Mouse (Mus musculus) erythroblast, embryonic 14.5 days (primary cell): ENCODE measurements at regions not wholly inside any gene's neighbourhood (a gene's known extent, or its start where the extent isn't known, plus 50 kb on each side); places are given as distances from the start of the nearest gene placed in this dataset.

Experiments
- H3K27me3 ChIP-seq: 2 replicates; pipeline ENCODE4 v1.6.1; 2012; ENCODE audit warnings: inconsistent platforms; ENCODE audit not compliant: control insufficient read depth
- H3K36me3 ChIP-seq: 2 replicates; pipeline ENCODE4 v1.6.1; 2012; ENCODE audit warnings: mild to moderate bottlenecking, inconsistent platforms; ENCODE audit not compliant: control insufficient read depth
- H3K4me1 ChIP-seq: 2 replicates; pipeline ENCODE4 v1.6.1; 2012; ENCODE audit warnings: inconsistent platforms; ENCODE audit not compliant: control insufficient read depth
- H3K4me3 ChIP-seq: replicated peaks from 2 replicates; pipeline ENCODE3; 2012; ENCODE audit warnings: moderate library complexity, mild to moderate bottlenecking, inconsistent platforms
- H3K9me3 ChIP-seq: 2 replicates; pipeline ENCODE4 v1.6.1; 2012; ENCODE audit warnings: low read length, inconsistent platforms, mixed read lengths; ENCODE audit not compliant: control insufficient read depth
- GATA1 ChIP-seq: IDR thresholded peaks from 2 replicates; pipeline ENCODE4 v1.6.1; 2012; ENCODE audit warnings: low read length, inconsistent platforms, mixed read lengths
- TAL1 ChIP-seq: IDR thresholded peaks from 3 replicates; pipeline ENCODE4 v1.6.1; 2012; ENCODE audit warnings: low read length, inconsistent platforms, mixed read lengths

DNA sequence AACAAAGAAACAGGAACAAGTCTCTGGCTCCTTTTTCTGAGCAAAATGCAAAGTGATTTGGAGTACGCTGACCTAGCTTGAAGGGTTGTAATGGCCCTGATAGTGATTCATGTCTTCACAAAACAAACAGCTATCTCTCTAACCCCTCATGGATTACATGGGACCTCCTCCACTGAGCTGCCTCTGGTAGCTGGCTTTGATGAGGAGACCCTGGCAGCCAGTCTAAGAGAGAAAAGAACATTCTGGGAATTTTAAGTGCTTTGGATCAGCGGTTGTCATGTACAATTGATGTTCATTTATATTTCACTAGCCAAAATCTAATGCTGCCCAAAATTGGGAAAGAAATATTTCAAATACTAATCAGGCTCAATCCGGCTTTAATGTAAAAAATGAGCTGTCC lies 177.2 kb upstream of the Pard3b start:
- Histone ChIP-seq H3K9me3 (peaks cover 7% of the 10 kb centered on the region), H3K4me1 (no peaks in the 10 kb centered on the region), H3K36me3 (no peaks in the 10 kb centered on the region), H3K27me3 (no peaks in the 10 kb centered on the region), H3K4me3 (no peak overlapping the region)
- no peak for TF ChIP-seq TAL1
- TF ChIP-seq GATA1 = no peak

DNA sequence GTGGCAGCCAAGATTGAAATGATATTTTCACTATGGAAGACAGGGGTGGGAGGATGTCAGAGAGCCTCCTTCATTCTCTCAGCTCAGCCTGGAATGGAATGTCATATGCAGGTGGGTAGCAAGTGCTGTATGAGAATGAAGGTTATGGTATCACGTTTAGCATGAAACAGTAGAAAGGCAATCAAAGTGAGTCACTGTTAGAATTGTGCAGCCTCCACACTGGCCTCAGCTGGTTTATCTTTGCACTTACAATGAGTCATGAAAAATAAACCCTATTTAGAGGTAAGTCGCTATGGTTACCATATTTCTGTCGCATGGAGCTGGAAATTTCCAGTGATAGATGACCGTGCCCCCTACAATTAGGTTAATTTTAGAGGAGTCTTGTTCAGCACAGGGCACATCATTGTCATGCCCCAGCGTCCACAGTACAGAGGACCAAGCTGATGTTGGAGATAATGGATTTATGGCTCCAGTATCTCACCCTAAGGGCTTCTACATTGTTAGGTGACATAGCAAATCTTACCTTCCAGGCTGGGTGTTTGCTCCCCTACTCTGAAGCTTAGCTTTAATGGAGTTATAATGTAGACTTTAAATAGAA lies 167.9 kb upstream of the Pard3b start:
- Histone ChIP-seq H3K4me3 (no peak overlapping the region), H3K36me3 (no peaks in the 10 kb centered on the region), H3K4me1 (no peaks in the 10 kb centered on the region), H3K9me3 (no peaks in the 10 kb centered on the region; the same call in 1 of the 2 replicates), H3K27me3 (no peaks in the 10 kb centered on the region)
- TF ChIP-seq GATA1 = no peak
- TF ChIP-seq TAL1 = no peak

- no peak overlapping the region for H3K4me3 ChIP-seq
- TF ChIP-seq GATA1 (no peak), TAL1 (no peak)
- no peaks in the 10 kb centered on the region for H3K27me3 ChIP-seq
- H3K36me3 ChIP-seq = no peaks in the 10 kb centered on the region
- H3K9me3 ChIP-seq = no peaks in the 10 kb centered on the region; the same call in 1 of the 2 replicates
- H3K4me1 ChIP-seq = no peaks in the 10 kb centered on the region
Observed at GRCm38 (mm10) chr1:61471779-61472578, 166.6 kb upstream of the Pard3b start.

GRCm38 (mm10) chr1:61472579-61473242 lies 165.9 kb upstream of the Pard3b start:
- Histone ChIP-seq H3K27me3 (no peaks in the 10 kb centered on the region), H3K4me3 (no peak overlapping the region), H3K4me1 (no peaks in the 10 kb centered on the region), H3K9me3 (no peaks in the 10 kb centered on the region; the same call in 1 of the 2 replicates), H3K36me3 (no peaks in the 10 kb centered on the region)
- TF ChIP-seq TAL1 (no peak), GATA1 (no peak)

DNA sequence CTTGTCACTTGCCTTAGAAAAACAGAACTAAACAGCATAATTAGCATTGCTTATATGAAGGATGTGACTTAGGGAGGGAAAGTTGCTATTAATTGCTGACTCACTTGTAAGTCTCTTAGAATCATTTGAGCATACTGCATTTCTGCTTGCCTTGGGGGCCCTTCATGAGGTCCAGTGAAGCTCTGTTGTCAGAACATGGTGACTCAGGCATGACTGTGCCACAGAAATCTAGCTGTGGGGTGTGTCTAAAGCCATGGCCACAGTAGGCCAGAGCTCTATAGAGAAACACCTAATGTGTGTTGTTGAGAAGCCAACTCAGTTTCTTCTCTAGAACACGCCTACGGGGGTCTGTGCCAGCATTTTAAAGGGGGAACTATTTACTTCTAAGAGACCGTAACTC lies 153.2 kb upstream of the Pard3b start:
- Histone ChIP-seq H3K9me3 (no peaks in the 10 kb centered on the region; the same call in 1 of the 2 replicates), H3K27me3 (no peaks in the 10 kb centered on the region), H3K4me1 (no peaks in the 10 kb centered on the region), H3K36me3 (no peaks in the 10 kb centered on the region), H3K4me3 (no peak overlapping the region)
- no peak for TF ChIP-seq GATA1
- TF ChIP-seq TAL1 = no peak

- H3K9me3 ChIP-seq = no peaks in the 10 kb centered on the region
- no peaks in the 10 kb centered on the region for H3K27me3 ChIP-seq
- H3K4me1 ChIP-seq = no peaks in the 10 kb centered on the region
- H3K36me3 ChIP-seq = no peaks in the 10 kb centered on the region
- TF ChIP-seq TAL1 (no peak), GATA1 (no peak)
- no peak overlapping the region for H3K4me3 ChIP-seq
Observed at GRCm38 (mm10) chr1:61524886-61525285, 113.7 kb upstream of the Pard3b start.

DNA sequence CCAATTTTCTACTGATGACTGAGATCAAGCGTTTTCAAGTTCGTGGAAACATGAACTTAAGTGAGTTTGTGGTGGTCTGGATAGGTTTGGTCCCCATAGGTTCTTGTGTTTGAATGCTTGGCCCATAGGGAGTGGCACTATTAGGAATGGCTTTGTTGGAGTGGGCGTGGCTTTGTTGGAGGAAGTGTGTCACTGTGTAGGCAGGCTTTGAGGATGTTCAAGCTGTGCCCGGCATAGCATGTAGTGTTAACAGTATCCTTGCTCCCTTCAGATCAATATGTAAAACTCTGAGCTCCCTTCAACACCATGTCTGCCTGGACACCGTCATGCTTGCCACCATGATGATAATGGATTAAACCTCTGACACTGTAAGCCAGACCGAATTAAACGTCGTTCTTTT lies 112.7 kb upstream of the Pard3b start:
- Histone ChIP-seq H3K36me3 (no peaks in the 10 kb centered on the region), H3K4me1 (no peaks in the 10 kb centered on the region), H3K9me3 (no peaks in the 10 kb centered on the region), H3K27me3 (no peaks in the 10 kb centered on the region), H3K4me3 (no peak overlapping the region)
- TF ChIP-seq TAL1 (no peak), GATA1 (no peak)

- TF ChIP-seq TAL1 (no peak), GATA1 (no peak)
- no peaks in the 10 kb centered on the region for H3K36me3 ChIP-seq
- H3K4me3 ChIP-seq = no peak overlapping the region
- no peaks in the 10 kb centered on the region for H3K9me3 ChIP-seq
- no peaks in the 10 kb centered on the region for H3K4me1 ChIP-seq
- H3K27me3 ChIP-seq = no peaks in the 10 kb centered on the region
Observed at GRCm38 (mm10) chr1:61528757-61529156, 109.9 kb upstream of the Pard3b start.

DNA sequence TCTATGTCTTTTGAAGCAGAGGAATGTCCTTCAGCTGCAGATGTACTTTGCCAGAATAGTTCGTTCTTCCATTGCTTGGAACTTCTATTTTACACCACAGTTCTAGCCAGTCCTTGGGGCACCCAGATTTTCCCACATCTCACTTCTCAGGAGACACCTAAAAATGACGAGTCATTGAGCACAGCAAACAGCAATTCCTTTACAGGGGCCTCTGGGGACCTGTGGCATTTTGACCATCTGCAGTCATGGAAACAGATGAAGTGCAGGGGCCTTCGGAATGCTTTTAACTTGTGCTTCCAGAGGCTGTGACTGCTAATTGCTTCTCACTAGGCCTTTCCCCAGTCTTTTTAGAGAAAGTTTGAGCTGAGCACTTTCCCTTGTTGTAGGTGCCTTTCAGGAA lies 108.5 kb upstream of the Pard3b start:
- no peaks in the 10 kb centered on the region for H3K27me3 ChIP-seq
- no peaks in the 10 kb centered on the region for H3K4me1 ChIP-seq
- TF ChIP-seq TAL1 = no peak
- no peak for TF ChIP-seq GATA1
- H3K4me3 ChIP-seq = no peak overlapping the region
- no peaks in the 10 kb centered on the region for H3K9me3 ChIP-seq
- H3K36me3 ChIP-seq = no peaks in the 10 kb centered on the region
